Mouse (Mus musculus) ES-E14 (cell line): ENCODE results near the gene Agap2.

Experiments used
- CHD2 ChIP-seq: IDR thresholded peaks from 2 replicates; pipeline ENCODE4 v1.6.1; 2014; ENCODE audit warnings: mild to moderate bottlenecking, low read depth, low read length, inconsistent platforms
- HCFC1 ChIP-seq: IDR thresholded peaks from 2 replicates; pipeline ENCODE4 v1.6.1; 2012; ENCODE audit warnings: low read length, inconsistent platforms, borderline replicate concordance; ENCODE audit not compliant: insufficient read depth
- MAFK ChIP-seq: IDR thresholded peaks from 2 replicates; pipeline ENCODE4 v1.6.1; 2014; ENCODE audit warnings: mild to moderate bottlenecking, low read depth, low read length, inconsistent platforms; ENCODE audit not compliant: insufficient read depth
- ZC3H11A ChIP-seq: IDR thresholded peaks from 2 replicates; pipeline ENCODE4 v1.6.1; 2012; ENCODE audit warnings: low read depth, mild to moderate bottlenecking, inconsistent platforms, low read length, borderline replicate concordance
- ZNF384 ChIP-seq: IDR thresholded peaks from 2 replicates; pipeline ENCODE4 v1.6.1; 2012; ENCODE audit warnings: low read depth, low read length, inconsistent platforms

GRCm38 (mm10) chr10:127063239-127063872 lies 11.7 kb upstream of the Agap2 start, which contains the start of gene Cdk4:
- TF ChIP-seq MAFK (no peak), HCFC1 (0 out of 2 replicates have a peak, but pooled peaks have one; percentile 64), CHD2 (no peak), ZC3H11A (no peak), ZNF384 (no peak)
